Mouse (Mus musculus) stomach, embryonic 14.5 days (tissue): ENCODE data around the gene Ccdc18. TPM values are rescaled to one million over a fixed set of nuclear protein-coding genes. Genes with fewer than 3 reads are reported as not detected.
"Not testable (repeated sequence)": the region's sequence is repeated elsewhere in the genome, so short reads cannot be mapped to it uniquely, and the experiment has no call there.

ENCODE experiments used
- ATAC-seq: fragments of 200-750 bp; cut with Nextera tagmentation; 2 replicates; pipeline ENCODE4 v1.8.0; 2017; ENCODE audit warnings: low read depth, moderate TSS enrichment; ENCODE audit not compliant: insufficient number of reproducible peaks, insufficient read depth, low FRiP score
- H3K27ac ChIP-seq: fragments of 300-500 bp; sonication (generic); 2 replicates; pipeline ENCODE4 v1.5.1; 2014; ENCODE audit warnings: mild to moderate bottlenecking, low read length, moderate library complexity, mixed read lengths
- H3K27me3 ChIP-seq: fragments of 300-500 bp; sonication (generic); 2 replicates; pipeline ENCODE4 v1.6.1; 2014; ENCODE audit warnings: low read length, control low read depth, mixed read lengths; ENCODE audit not compliant: control insufficient read depth, insufficient read depth
- H3K36me3 ChIP-seq: fragments of 300-500 bp; sonication (generic); 2 replicates; pipeline ENCODE4 v1.6.1; 2014; ENCODE audit warnings: mild to moderate bottlenecking, control low read depth, low read length, moderate library complexity, mixed read lengths; ENCODE audit not compliant: control insufficient read depth, insufficient read depth
- H3K4me1 ChIP-seq: fragments of 300-500 bp; sonication (generic); 2 replicates; pipeline ENCODE4 v1.6.1; 2014; ENCODE audit warnings: low read length, control low read depth, mixed read lengths; ENCODE audit not compliant: control insufficient read depth, insufficient read depth
- H3K4me2 ChIP-seq: fragments of 300-500 bp; sonication (generic); replicated peaks from 2 replicates; pipeline ENCODE4 v1.6.1; 2014; ENCODE audit warnings: low read depth, low read length, control low read depth
- H3K4me3 ChIP-seq: fragments of 300-500 bp; sonication (generic); 2 replicates; pipeline ENCODE4 v1.5.1; 2014; ENCODE audit warnings: low read depth, low read length, control low read depth
- H3K9ac ChIP-seq: fragments of 300-500 bp; sonication (generic); replicated peaks from 2 replicates; pipeline ENCODE4 v1.6.1; 2014; ENCODE audit warnings: low read depth, mild to moderate bottlenecking, control low read depth, low read length, moderate library complexity, mixed read lengths
- H3K9me3 ChIP-seq: fragments of 300-500 bp; sonication (generic); 2 replicates; pipeline ENCODE4 v1.6.1; 2016; ENCODE audit warnings: low read depth, low read length, control low read depth; ENCODE audit not compliant: control insufficient read depth
- WGBS: fragments of 180-500 bp; shearing (Covaris S2); extraction: QIAGEN DNeasy Blood & Tissue Kit; methylation state at CpG from one replicate; pipeline ENCODE4 v1.1.7; 2014; 5-methylcytosine and 5-hydroxymethylcytosine counted together
- polyA plus RNA-seq: library from polyadenylated mRNA; unstranded; fragments of >200 nt; fragmentation: Nextera tagmentation; extraction: Ambion mirVana; gene quantifications from 2 replicates; pipeline ENCODE4 v1.2.1, GENCODE M21; 2014

The Ccdc18 gene
- polyA plus RNA-seq: 10.0 and 12.3 TPM in 2 replicates

DNA sequence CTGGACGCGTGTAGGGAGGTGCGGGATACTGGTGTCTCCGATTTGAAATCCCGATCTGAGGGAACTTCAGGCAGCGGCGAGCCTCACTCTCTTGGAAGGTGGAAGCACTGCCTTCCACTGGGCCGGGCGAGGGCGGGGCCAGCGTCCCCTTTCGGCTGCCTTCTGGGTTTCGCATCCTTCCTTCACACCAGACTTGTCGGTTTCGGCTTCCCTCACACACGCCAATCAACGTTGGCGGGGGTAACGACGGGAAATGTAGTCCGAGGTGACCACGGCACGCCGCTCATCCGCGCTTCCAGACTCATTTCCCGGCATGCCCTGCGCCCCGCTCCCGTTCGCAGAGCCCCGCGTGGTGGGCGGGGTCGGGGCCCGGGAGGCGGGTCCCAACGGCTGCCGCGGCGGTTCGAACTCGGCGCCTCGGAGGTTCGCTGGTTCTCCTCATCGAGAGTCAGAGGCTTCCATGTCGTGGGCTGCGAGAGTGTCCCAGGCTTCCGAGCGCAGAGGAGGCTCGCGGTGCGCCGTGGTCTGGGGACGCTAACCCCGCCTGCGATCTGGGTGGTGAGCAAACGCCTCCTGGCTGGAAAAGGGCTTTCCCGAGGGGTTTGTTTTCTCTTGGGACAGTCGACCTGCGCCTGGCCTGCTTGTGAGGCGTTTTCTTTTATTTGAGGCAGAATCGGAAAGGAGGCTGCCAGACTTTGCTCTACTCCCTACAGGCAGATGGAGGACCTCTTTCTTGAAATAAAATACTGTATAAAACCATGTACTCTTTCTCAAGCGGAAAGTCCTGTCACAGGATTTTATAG is at the start of gene Ccdc18, which contains the start of gene Tmed5:
Gene Ccdc18, plus strand, starts transcription at position 435 of the 803 bp plus-strand sequence.
Gene Tmed5, minus strand, starts transcription at position 180 of the 803 bp plus-strand sequence.
- under 1% methylated on average over 65 of the region's 65 CpGs for WGBS
- Histone ChIP-seq H3K27ac (peak within 1 kb of the TSS; percentile 90), H3K4me1 (peaks cover 4% of the 10 kb centered on the region; the same call in 1 of the 2 replicates), H3K4me3 (peak within 1 kb of the TSS; percentile 86), H3K36me3 (peaks cover 5% of the 10 kb centered on the region), H3K4me2 (peak within 1 kb of the TSS; percentile 73), H3K27me3 (no peaks in the 10 kb centered on the region), H3K9ac (peak within 1 kb of the TSS; percentile 76), H3K9me3 (no peaks in the 10 kb centered on the region)
- ATAC-seq: peak; percentile 99

DNA sequence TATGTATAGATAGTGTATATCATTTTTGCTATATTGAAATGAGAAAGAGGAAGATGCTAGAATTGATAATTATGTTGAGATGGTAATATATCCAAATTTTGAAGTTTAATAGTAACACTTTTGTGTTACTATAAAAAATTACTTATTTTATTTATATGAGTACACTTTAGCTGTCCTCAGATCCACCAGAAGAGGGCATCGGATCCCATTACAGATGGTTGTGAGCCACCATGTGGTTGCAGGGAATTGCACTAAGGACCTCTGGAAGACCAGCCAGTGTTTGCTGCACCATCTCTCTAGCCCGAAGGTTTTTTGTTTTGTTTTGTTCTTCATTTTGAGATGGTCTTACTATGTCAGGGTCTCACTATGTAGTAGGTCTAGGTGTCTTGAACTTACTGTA is 47.2 kb upstream of the Ccdc18 start:
- Histone ChIP-seq H3K27me3 (no peaks in the 10 kb centered on the region), H3K27ac (no peak overlapping the region), H3K4me2 (no peak overlapping the region), H3K4me3 (no peak overlapping the region), H3K9me3 (no peaks in the 10 kb centered on the region), H3K36me3 (peaks cover 46% of the 10 kb centered on the region), H3K4me1 (no peaks in the 10 kb centered on the region), H3K9ac (no peak overlapping the region)
- ATAC-seq: no peak
- WGBS: 92% methylated on average over 2 of the region's 2 CpGs

DNA sequence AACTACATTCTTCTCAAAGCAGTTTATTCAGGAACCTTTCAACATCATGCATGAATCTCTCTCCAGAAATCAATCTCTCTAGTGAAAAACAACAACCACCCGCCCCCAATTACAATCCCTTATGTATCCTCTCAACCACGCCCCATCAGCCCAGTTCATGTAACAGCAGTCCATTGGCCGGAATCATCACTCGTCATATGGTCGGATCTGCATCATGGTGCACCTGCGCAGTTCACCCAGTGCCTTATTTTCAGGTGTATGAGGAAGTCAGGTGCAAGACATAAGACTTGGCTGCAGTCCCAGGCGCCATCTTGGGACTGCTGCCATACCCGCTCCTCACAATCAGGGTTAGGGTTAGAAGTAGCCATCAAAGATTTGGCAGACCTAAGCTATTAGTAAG is 39.9 kb upstream of the Ccdc18 start:
- ATAC-seq, H3K4me3 ChIP-seq, H3K9ac ChIP-seq, H3K4me1 ChIP-seq, H3K9me3 ChIP-seq, H3K27me3 ChIP-seq, H3K4me2 ChIP-seq, H3K27ac ChIP-seq: not testable (repeated sequence)
- 93% methylated on average over 8 of the region's 8 CpGs for WGBS
- H3K36me3 ChIP-seq: peaks cover 51% of the 10 kb centered on the region

DNA sequence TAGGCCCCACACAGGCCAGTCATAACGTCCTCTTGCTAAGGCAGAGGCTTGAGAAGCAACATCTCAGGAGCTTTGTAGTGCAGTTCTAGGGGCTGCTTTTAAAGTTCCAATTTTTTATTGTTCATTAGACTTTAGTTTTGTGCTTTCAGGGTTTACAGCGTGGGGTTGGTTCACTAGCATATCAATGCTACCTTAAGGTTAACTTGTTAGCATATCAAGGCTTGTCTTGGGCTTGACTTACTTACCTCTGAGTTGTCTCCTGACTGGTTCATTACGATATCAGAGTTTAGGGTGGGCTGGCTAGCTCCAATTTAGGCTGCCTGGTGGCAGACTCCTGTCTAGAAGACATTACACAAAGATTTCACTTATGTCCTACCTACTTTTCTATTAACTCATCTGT is 35.0 kb upstream of the Ccdc18 start:
- Histone ChIP-seq H3K9ac (no peak overlapping the region), H3K27ac (no peak overlapping the region), H3K27me3 (no peaks in the 10 kb centered on the region), H3K4me2 (no peak overlapping the region), H3K36me3 (peaks cover 50% of the 10 kb centered on the region), H3K4me1 (no peaks in the 10 kb centered on the region), H3K9me3 (no peaks in the 10 kb centered on the region), H3K4me3 (no peak overlapping the region)
- WGBS: 92% methylated on average over 3 of the region's 3 CpGs
- ATAC-seq: no peak

DNA sequence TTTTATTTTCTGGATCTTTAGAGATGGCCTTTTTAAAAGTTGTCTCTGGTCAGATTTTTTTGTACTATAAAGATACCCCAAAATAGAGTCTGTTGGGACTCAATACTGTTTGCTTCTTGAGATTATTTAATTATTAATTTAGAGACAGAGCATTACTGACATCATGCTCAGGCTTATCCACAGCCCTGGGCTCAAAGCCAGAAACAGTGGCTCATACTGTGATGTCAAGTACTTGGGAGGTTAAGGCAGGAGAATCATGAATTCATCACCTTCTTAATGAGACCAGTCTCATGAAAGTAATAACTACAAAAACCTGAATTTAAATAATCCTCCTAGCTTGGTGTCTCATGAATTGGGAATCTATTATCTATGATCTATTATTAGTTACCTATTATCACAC is 32.5 kb upstream of the Ccdc18 start:
- H3K4me3 ChIP-seq: no peak overlapping the region
- no peaks in the 10 kb centered on the region for H3K27me3 ChIP-seq
- no peaks in the 10 kb centered on the region for H3K4me1 ChIP-seq
- no peaks in the 10 kb centered on the region for H3K9me3 ChIP-seq
- H3K27ac ChIP-seq: no peak overlapping the region
- ATAC-seq: no peak
- H3K9ac ChIP-seq: no peak overlapping the region
- no peak overlapping the region for H3K4me2 ChIP-seq
- peaks cover 61% of the 10 kb centered on the region for H3K36me3 ChIP-seq

DNA sequence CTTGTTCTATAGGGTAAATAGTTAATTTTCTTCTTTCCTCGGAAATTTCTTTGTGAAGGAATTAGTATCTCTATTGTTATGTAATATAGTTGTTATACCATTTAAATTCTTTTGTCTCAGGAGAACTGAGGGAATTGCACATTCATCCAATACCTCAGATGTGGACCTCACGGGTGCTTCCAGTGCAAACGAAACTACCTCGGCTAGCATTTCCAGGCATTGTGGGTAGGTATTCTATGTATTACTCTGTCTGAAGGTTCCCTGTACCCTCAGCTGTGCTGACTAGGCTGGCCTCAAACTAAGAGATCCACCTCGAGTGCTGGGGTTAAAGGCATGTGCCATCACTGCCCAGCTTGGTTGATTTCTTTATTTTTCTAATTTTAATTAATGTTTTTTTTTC is 28.4 kb upstream of the Ccdc18 start:
- ATAC-seq: no peak
- H3K36me3 ChIP-seq: peaks cover 48% of the 10 kb centered on the region
- H3K9me3 ChIP-seq: no peaks in the 10 kb centered on the region
- no peak overlapping the region for H3K27ac ChIP-seq
- H3K4me1 ChIP-seq: no peaks in the 10 kb centered on the region
- H3K27me3 ChIP-seq: no peaks in the 10 kb centered on the region
- no peak overlapping the region for H3K4me2 ChIP-seq
- no peak overlapping the region for H3K9ac ChIP-seq
- WGBS: 87% methylated on average over 5 of the region's 5 CpGs
- H3K4me3 ChIP-seq: no peak overlapping the region

DNA sequence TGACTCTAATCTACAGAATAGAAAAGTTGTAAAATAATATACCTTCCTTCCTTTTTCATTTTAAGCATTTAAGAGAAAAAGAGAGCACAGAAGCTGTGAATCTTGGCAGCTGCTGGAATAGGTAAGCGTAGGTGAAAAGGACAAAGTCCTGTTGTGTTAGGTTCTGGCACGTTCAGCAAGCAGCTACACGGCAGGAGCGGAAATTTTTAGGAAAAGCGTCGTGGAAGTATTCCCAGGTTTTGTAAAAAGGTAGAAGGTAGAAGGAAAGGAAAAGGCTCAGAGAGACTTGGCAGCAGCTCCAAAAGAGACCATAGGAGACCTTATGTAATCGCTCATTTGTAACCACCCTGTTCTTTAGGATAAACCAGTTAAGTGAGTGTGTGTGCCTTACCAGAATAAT is 23.3 kb upstream of the Ccdc18 start:
- Histone ChIP-seq H3K4me1 (no peaks in the 10 kb centered on the region), H3K4me3 (no peak overlapping the region), H3K9ac (no peak overlapping the region), H3K27ac (no peak overlapping the region), H3K36me3 (peaks cover 24% of the 10 kb centered on the region), H3K9me3 (no peaks in the 10 kb centered on the region), H3K27me3 (no peaks in the 10 kb centered on the region), H3K4me2 (no peak overlapping the region)
- ATAC-seq: no peak
- 92% methylated on average over 7 of the region's 7 CpGs for WGBS

DNA sequence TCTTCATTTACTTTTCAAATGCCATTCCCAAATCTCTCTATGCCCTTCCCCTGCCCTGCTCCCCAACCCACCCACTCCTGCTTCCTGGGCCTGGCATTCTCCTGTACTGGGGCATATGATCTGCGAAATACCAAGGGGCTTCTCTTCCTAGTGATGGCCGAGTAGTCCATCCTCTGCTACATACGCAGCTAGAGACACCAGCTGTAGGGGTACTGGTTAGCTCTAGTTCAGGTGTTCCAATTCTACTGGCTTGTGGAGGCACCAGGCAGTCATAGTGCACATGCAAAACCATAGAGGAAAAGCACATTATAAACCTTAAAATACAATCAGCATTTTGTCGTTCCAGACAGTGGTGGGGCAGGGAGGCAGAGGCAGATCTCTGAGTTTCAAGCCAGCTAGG is 15.0 kb upstream of the Ccdc18 start:
- Histone ChIP-seq H3K9me3 (no peaks in the 10 kb centered on the region), H3K4me1 (no peaks in the 10 kb centered on the region), H3K4me3 (no peak overlapping the region), H3K27ac (no peak overlapping the region), H3K4me2 (no peak overlapping the region), H3K36me3 (no peaks in the 10 kb centered on the region; the same call in 1 of the 2 replicates), H3K9ac (no peak overlapping the region), H3K27me3 (no peaks in the 10 kb centered on the region)
- ATAC-seq: no peak
- 87% methylated on average over 4 of the region's 4 CpGs for WGBS
